Mouse (Mus musculus) left cerebral cortex, adult 18-20 months (tissue): ENCODE data around the gene Atg4d. TPM values are rescaled to one million over a fixed set of nuclear protein-coding genes. Genes with fewer than 3 reads are reported as not detected.
A peak's percentile ranks its signal among the peaks of the same experiment; 100 is the strongest.
"Not testable (repeated sequence)": the region's sequence is repeated elsewhere in the genome, so short reads cannot be mapped to it uniquely, and the experiment has no call there.

Experiments used
- DNase-seq, 2 experiments: peaks; one replicate each; pipeline ENCODE4 v3.0.0; 2021 to 2022; ENCODE audit warnings: low spot score in 2 of 2, mixed read lengths in 1 of 2
- total RNA-seq, 2 experiments: library from RNA; stranded (reverse); gene quantifications; 2 replicates each; pipeline ENCODE4 v1.2.3; 2021

Gene Atg4d
- total RNA-seq, 2 experiments from 2014 or later, result 46.4 to 49.9 TPM

DNA sequence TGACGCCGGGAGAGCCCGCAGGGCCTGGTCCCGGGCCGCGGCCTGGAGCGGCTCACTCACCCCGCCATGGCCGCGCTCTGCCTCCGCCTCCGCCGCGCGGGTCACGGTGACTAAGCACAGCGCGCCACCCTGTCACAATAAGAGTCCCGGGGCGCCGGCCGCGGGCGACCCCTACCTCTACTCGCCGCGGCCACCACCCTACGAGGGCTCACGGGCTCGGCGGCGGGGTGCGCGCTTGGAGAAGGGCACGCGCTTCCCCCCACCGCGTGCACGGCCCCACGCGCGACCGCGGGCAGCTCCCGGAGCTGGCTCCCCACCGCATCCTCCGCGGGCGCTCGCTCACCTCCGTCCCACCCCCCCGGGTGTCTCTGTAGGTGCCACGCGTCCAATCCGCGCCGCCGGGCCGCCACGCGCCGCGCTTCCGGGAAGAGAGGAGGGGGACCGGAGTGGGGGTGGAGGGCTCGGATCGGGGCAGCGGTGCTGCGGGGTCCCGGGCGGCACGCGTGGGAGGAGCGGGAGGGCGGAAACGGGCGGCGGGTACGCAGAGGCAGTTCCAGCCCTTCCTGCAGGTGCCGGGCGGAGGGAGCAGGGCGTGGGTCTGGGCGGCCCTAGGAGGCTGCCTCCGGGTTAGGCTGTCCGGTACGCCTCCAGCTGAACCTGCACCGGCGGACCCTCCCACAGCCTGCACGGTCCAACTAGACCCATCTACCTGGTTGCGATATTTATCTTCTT lies 26.2 kb upstream of the Atg4d start, which contains the start of gene Keap1:
Gene Keap1, minus strand, starts transcription at position 629 of the 732 bp plus-strand sequence.
- peak; percentile 68 to 76 for DNase-seq

DNA sequence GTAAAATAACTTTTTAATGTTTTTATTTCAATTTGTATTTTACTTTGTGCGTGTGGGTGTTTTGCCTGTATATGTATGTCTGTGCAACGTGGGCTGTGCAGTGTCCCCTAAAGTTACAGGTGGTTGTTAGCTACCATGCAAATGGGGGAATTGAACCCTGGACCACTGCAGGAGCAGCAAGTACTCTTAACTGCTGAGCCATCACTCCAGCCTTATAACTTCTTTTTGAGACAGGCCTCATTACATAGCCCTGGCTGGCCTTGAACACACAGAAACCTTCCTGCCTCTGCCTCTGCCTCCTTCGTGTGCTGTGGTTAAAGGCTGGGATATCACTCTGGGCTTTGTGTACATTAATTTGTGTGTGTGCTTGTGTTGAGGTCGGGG lies 25.6 kb upstream of the Atg4d start:
- DNase-seq, result no peak

DNA sequence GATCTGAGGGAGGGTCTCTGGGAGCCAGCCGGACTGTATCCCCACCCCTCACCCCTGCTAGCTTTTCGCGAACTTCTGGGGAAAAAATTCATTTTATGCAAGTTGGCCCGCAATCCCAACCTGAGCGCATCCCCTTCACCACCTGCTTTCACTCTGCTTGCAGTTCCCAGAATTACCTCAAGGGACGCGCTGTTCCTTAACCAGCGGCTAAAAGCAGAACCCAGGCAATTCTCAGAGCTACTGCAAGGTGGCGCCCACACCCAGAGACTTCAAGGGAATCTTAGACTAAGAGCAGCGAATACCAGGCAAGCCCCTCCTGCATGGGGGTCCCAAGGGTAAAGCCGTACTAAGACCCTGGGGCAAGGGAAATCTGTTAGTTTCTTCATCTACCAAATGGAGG lies 23.8 kb upstream of the Atg4d start:
- peak; percentile 73 to 82 for DNase-seq

DNA sequence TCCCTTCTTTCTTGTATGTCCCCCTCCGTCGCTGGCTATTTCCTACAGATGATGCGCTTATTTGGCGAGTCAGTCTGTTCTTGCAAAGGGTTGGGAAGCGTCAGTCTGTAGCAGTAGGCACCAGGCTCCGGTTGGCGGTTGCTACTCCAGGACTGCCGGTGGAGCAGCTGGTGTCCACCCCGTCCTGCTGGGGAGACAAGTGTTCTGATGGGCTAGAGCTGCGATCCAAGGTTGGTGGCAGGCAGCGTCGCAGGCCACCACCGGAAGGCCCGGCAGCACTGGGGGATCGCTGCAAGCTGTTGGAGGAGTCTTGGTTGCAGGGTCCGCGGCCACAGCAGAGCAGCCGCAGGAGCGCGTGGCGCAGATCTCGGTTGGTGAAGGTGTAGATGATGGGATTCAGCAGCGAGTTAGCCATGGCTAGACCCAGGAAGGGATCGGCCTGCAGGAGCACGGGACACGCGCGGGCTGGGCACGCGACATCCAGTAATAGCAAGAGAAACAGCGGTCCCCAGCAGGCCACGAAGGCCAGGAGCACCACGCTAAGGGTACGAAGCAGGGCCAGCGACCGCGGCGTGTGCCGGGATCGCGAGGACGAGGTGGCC lies 21.2 kb upstream of the Atg4d start:
- DNase-seq, result peak in 1 of 2 experiments; percentile 34

DNA sequence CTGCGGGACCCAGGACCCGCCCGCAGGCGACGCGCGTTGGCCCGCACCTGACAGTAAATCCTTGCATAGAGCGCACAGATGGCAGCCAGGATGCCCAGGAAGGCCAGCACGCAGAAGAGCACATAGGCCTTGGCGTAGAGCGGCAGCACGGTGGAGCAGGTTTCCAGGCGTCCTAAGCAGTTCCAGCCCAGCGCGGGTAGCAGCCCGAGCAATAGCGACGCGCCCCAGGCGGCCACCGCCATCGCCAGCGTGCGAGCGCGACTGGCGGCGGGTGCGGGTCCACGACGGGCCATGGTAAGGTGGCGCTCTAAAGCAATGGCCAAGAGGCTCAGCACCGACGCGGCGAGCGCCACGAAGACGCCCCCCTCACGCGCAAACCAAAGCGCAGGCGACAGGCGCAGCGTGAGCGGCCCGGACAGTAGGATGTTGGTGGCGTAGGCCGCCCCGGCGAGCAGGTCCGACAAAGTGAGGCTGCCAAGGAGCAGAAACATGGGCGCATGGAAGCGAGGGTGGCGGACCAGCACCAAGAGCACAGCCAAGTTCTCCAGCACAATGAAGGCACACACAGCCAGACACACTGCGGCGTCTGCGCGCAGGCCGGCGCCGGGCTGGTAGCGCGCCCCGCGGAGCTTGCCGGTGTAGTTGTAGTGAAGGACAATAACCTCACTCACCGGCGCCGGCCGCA lies 20.5 kb upstream of the Atg4d start:
- peak; percentile 53 to 67 for DNase-seq

DNA sequence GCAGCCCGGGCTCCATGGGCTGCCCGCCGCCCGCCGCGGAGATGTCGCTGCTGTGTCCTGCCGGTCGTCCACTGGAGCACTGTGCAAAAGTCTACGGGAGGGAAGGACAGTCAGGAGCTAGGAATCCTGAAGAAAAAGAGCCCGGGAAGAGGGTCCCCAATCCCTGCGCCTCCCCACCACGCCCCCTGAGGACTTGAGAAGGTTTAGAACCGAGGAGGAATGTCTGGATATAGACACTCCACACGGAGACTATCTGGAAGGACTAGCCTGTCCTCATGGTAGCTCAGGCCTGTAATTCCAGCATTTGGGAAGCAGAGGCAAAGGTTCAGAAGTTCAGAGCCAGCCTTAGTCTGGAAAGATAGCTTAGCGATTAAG lies 20.0 kb upstream of the Atg4d start:
- no peak for DNase-seq

DNA sequence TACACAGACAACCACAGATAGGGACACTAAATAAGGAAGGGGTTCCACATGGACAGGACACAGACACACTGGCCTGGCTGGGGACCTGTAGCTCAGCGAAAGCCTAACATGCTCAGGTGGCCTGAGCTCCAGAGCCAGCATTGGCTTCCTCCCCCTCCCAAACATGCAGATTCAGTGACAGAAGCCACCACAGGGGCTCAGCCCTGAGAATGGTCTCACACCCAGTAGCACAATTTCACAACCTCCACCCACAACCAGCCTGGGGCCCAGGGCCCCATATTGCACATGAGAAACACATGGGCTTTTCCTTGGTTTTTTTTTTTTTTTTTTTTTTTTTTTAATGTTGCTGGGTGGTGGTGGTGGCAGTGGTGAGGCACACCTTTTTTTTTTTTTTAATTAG lies 18.8 kb upstream of the Atg4d start:
- no peak for DNase-seq

DNA sequence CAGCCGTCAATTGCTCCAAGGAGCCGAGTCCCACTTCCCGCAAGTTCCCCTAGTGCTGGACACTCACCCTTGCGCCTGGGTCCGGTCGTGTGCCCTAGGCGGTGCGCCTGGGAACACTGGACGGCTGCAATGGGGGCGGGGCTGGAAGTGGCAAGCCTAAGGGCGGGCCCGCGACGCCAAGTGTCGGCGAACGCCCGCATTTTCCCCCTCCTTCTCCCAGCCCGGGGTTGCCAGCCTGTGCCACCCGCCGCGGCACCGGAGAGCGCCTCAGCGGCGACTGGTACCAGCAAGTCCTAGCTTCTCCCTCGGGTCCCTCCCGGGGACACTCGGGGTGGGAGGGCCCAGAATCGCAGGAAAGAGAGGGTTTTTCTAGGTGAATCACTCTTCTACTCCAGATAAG lies 16.8 kb upstream of the Atg4d start, which contains the start of gene S1pr5:
Gene S1pr5, minus strand, starts transcription at position 118 of the 400 bp plus-strand sequence.
- DNase-seq, result peak; percentile 33 to 49

DNA sequence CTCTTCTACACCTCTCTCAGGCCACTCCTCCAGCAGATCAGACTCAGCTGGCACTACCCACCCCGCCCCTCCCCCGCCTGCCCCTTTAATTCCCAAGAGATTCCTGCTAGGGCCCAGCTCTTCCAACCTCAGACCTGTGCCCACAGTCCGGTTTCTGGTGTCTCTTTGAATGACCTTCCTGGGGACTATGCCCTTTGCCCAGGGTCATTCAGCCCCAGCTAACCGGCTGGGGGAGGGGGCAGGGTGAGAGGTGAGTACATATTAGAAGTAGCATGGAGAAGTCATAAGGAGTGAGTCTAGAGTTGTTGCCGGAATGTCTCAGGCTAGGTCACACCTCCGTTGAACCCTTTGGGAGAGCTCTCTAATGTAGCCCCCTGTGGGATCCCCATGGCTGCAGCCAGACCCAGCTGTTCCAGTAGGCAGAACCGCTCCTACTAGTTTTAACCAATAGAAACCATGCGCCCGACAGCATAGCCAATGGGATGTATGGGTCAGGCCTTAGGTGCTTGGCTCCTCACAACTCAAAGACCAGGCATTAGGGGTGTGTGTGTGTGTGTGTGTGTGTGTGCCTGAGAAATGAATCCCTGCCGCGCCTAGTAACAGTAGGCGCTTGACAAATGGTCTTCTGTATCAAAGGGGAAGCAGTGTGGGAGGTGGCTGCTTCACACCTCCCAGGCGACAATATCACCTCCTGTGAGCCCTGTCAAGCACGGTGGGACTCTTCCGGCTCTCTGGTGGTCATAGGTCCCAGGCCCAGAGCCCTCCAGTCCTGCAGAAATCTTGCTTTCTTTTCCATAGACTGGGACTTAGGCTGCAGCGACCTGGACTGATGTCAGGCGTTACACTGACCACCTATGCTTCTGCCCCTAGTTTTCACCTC lies 15.2 kb upstream of the Atg4d start:
- no peak for DNase-seq

DNA sequence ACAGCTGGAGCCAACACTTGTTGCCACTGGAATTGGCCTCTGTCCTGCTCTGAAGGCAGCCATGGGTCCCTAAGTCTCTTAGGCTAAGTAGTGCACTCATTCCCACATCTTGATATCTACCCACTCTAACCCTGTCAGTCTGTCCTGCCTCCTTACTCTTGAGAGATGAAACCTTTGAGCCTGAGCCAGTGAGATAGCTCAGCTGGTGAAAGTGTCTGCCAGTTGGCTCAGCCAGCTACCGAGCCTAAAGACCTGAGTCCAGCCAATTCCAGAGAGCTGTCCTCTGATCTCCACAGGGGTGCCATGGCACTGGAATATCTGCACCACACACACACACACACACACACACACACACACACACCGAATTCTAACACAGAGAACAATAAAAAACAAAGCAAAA lies 14.6 kb upstream of the Atg4d start:
- no peak for DNase-seq

DNA sequence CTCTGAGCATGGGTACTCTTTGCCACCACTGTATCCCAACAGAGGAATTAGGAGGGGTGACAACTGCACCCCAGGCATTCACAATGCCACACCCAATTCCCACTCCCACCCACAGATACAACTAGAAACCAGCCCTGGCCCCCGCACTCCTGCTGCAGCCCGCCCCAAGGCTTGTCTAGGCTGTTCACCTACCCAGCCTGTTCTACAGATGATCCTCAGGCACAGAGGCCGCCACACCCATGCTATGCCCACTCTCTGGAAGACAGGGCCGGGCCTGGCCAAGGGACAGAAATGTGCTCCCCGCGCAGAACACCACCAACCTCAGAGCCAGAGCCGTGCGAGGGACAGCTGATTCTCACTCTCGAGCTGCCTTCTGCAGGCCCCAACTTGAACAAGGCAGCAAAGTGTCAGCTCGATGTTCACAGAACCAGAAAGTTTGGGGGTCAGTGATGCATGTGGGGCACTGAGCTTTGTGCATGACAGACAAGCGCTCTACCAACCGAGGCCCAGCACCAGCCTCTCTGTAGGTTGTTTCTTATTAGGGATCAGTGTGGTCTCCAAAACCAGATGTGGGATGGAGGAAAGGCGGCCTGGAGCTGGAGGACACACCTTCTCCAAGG lies 13.9 kb upstream of the Atg4d start:
- no peak for DNase-seq

DNA sequence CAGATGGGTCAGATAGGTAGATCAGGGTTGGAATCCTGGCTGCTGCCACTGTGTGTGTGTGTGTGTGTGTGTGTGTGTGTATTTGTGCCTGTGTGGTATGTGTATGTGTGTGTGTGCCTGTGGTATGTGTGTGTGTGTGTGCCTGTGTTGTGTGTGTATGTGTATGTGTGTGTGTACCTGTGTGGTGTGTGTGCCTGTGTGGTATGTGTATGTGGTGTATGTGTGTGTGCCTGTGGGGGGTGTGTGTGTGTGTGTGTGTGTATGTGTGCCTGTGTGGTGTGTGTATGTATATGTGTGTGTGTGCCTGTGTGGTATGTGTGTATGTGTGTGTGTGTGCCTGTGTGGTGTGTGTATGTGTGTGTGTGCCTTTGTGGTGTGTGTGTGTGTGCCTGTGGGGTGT lies 10.4 kb upstream of the Atg4d start:
- DNase-seq, result no peak

DNA sequence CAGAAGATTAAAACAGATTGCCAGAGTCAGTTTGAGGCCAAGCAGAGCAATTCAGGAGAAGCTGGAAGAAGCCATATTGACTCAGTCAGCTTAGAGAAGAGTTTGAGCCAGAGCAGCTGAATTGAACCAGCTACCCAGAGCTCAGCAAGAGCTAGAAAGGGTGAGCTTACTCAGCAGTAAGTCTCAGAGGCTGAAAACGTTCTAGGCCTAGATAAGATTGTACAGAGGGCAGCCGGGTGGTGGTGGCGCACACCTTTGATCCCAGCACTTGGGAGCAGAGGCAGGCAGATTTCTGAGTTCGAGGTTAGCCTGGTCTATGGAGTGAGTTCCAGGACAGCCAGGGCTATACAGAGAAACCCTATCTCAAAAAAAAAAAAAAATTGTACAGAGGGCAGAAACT lies 8.7 kb upstream of the Atg4d start:
- not testable (repeated sequence) for DNase-seq

DNA sequence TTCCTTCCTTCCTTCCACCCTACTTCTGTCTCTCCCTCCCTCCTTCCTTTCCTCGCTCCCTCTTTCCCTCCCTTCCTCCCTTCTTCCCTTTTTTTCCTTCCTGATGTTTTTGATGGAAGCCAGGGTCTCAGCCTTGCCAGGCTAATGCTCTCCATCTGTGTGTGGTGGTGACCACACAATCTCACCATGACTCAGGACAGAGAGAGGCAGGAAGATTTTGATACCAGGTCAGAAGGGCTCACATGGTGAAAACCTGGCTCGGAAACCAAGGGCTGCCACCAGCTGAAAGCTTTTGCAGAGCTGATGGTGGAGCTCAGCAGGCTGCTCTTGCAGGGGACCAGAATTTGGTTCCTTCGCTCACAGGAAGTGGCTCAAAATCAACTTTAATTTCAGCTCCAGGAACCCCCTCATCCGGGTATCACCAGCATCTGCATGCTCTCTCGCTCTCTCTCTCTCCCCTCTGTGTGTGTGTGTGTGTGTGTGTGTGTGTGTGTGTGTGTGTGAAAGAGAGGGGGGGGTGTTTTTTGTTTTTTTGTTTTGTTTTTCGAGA lies 4.5 kb upstream of the Atg4d start:
- DNase-seq, result no peak

DNA sequence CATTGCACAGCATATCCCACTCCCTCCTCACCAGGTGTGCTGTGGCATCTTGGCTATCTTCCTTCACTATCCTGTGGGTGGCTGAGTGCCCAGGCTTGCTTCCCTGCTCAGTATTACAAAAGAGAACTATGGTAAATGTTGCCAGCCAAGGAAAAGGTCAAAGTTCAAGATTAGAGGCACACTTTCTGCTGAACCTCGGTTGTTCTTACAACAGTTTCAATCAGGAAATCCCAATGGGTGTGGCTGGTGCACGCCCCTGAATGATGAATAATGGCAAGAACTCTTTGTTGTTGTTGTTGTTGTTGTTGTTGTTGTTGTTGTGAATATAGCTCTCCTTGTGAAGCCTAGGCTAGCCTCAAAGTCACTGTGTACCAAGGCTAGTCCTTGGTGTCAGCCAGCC lies 3.3 kb upstream of the Atg4d start:
- DNase-seq, result no peak

DNA sequence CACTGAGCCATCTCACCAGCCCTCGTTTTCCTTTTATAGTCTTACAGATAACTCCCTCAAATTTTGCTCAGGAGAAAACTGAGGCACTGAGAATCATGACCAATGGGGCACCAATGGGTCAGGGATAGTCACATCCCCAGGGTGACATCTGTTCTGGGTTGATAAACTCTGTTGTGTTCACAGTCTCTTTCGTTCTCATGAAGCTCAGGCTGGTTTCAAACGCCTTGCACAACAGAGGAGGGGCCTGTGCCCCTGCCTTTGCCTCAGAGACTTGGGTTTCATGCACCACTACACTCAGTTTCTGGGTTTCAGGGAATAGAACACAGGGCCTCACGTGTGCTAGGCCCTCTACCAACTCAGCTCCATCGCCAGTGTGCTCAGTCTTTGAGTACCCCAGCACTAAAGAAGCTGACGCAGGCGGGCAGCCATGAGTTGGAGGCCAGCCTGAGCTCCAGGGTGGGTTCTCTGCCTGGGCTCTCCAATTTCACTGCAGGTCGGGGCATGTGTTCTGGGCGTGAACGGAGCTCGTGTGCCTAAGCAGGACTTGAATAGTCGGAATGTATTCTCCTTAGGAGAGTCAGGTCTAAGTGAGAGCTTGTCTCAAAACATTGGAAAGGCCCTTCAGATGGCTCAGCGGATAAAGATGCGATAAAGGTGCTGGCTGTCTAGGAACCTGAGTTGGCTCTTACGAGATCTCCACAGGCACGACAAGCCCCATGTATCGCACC lies 657 bp upstream of the Atg4d start:
- no peak for DNase-seq

DNA sequence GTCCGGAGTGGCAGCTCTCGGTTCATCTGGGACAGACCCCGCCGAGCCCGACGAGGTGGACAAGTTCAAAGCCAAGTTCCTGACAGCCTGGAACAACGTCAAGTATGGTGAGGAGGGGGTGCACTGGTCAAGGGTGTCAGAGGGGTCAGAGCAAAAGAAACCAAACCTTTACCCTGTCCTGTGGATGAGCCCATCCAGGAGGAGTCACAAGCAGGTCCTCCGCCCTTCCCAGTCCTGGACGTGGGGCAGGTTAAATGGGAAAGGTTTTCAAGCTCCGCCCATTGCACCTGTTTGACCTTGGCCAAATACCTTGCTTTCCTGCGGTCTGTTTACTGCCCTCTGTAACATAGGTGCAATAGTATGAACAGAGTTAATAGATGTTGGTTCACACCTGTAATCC lies 518 bp downstream of the Atg4d start:
- DNase-seq, result no peak

DNA sequence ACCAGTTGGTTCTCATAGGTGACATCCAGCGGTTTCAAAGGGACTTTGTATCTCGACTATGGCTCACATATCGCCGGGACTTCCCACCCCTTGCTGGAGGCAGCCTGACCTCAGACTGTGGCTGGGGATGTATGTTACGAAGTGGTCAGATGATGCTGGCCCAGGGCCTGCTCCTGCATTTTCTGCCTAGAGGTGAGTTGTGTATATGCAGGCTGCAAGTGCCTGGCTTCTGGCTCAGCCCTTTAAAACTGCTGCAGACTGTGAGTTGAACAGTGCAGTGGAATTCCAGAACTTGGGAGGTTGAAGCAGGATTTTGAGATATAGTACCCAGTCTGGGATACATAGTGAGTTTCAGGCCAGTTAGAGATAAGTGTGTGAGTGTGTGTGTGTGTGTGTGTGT lies 1.8 kb downstream of the Atg4d start:
- DNase-seq, result no peak

DNA sequence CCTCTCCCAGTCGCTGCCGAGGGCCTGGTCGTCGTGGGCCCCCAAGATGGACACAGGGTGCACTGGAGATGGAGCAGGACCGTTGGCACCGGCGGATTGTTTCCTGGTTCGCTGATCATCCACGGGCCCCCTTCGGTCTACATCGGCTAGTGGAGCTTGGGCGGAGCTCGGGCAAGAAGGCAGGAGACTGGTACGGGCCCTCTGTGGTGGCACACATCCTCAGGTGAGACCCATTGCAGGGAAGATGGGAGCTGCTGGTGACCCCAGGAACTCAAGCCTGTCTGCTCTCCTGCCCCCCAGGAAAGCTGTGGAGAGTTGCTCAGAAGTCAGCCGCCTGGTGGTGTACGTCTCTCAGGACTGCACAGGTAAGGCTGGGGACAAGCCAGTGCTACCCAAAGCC lies 3.2 kb downstream of the Atg4d start:
- no peak for DNase-seq

DNA sequence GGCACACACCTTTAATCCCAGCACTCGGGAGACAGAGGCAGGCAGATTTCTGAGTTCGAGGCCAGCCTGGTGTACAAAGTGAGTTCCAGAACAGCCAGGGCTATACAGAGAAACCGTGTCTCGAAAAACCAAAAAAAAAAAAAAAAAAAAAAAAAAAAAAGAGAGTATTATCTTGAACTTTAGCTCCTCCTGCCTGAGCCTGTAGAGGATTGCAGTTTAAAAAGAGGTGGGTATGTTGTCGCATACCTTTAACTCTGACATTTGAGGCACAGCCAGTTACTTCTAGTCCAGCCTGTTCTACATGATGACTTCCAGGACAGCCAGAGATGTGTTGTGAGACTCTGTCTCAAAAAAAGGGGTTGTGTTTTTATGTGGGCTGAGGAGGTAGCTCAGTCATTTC lies 4.5 kb downstream of the Atg4d start:
- DNase-seq, result not testable (repeated sequence)
